Comparison of ENCODE assay signal across 8 mouse cellular contexts in the genomic region with DNA sequence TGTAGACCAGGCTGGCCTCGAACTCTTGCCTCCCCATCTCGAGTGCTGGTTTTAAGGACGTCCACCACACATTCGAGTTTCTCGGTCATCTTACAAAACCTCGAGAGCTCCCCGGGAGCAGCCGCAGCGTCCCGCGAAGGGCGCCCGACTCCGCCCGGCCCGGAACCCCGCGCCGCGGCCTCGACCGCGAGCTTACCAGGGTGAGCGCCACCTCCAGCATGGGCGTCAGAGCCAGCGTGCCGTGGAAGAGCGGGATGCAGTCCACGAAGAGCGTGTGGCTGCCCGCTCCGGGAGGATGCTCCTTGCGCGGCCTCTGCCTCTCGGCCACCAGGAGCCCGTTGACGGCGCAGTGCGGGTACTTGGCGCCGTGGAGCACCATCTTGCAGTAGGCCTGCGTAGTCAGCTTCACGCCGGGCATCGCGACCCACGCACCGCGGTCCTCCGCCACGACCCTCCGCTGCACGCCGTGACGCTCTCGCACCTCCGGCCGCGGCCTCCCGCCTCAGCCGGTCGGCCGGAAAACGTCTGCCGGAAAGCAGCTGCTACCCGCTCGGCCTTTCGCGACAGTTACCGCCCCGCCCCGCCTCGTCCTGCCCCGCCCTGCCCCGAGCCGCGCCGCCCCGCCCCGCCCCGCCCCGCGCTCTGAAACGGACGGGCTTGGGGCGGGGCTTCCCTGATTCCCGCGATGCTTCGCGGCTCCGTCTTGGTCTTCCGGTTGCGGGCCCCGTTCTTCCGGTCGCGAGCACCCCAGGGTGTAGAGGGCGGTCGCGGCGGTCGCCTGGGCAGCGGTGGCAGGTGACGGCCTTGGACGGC. TPM values are rescaled to one million over a fixed set of nuclear protein-coding genes. Genes with fewer than 3 reads are reported as not detected.
DNase-seq lines count a peak whose midpoint lies in the region; ATAC-seq and TF ChIP-seq lines count a peak whose summit lies in the region.

A gene (minus strand): TSS at position 519 of the 813 bp plus-strand sequence.
A gene (plus strand): TSS at position 662 of the 813 bp plus-strand sequence.

- peaks cover 54% of the 10 kb centered on the region for H3K4me1 ChIP-seq in bone marrow macrophage, adult 2 months (ENCODE audit: control insufficient read depth, insufficient read depth, low read length)
- peaks cover 50% of the 10 kb centered on the region for H3K4me1 ChIP-seq in embryonic facial prominence, embryonic 15.5 days
- peaks cover 44% of the 10 kb centered on the region for H3K4me1 ChIP-seq in heart, embryonic 10.5 days
- peaks cover 21% of the 10 kb centered on the region for H3K4me1 ChIP-seq in kidney, embryonic 14.5 days (ENCODE audit: control insufficient read depth, insufficient read depth, low read length)
- H3K4me1 ChIP-seq in limb, embryonic 14.5 days (ENCODE audit: control insufficient read depth, insufficient read depth, low read length): peaks cover 15% of the 10 kb centered on the region
- peaks cover 39% of the 10 kb centered on the region for H3K4me1 ChIP-seq in midbrain, embryonic 16.5 days (ENCODE audit: control insufficient read depth, insufficient read depth, low read length)
- peaks cover 18% of the 10 kb centered on the region for H3K4me1 ChIP-seq in spleen, adult 2 months (ENCODE audit: control insufficient read depth, insufficient read depth, insufficient read length)

- H3K27me3 ChIP-seq in embryonic facial prominence, embryonic 15.5 days: no peaks in the 10 kb centered on the region
- no peaks in the 10 kb centered on the region for H3K27me3 ChIP-seq in heart, embryonic 10.5 days (ENCODE audit: insufficient read depth, poor library complexity, severe bottlenecking)
- H3K27me3 ChIP-seq in kidney, embryonic 14.5 days (ENCODE audit: control insufficient read depth, insufficient read depth, low read length): no peaks in the 10 kb centered on the region
- H3K27me3 ChIP-seq in limb, embryonic 14.5 days (ENCODE audit: control insufficient read depth, insufficient read depth, low read length): no peaks in the 10 kb centered on the region
- H3K27me3 ChIP-seq in midbrain, embryonic 16.5 days (ENCODE audit: control insufficient read depth, insufficient read depth, low read depth, low read length): no peaks in the 10 kb centered on the region
- no peaks in the 10 kb centered on the region for H3K27me3 ChIP-seq in spleen, adult 2 months (ENCODE audit: control insufficient read depth, insufficient read depth, low read length)

- H3K4me3 ChIP-seq in bone marrow macrophage, adult 2 months (ENCODE audit: insufficient read depth, low read length): peak within 1 kb of the TSS; percentile 99
- H3K4me3 ChIP-seq in embryonic facial prominence, embryonic 15.5 days (replicated peaks): peak within 1 kb of the TSS; percentile 99
- H3K4me3 ChIP-seq in heart, embryonic 10.5 days: peak within 1 kb of the TSS; percentile 92
- H3K4me3 ChIP-seq in kidney, embryonic 14.5 days (ENCODE audit: low read length): peak within 1 kb of the TSS; percentile 95
- H3K4me3 ChIP-seq in limb, embryonic 14.5 days (replicated peaks; ENCODE audit: low read length): peak within 1 kb of the TSS; percentile 93
- peak within 1 kb of the TSS; percentile 75 for H3K4me3 ChIP-seq in midbrain, embryonic 16.5 days (ENCODE audit: low read depth, low read length)
- H3K4me3 ChIP-seq in spleen, adult 2 months (ENCODE audit: extremely low read depth, insufficient read depth, insufficient read length): peak within 1 kb of the TSS; percentile 94

- peak; percentile 95 for ATAC-seq in embryonic facial prominence, embryonic 15.5 days (ENCODE audit: insufficient number of reproducible peaks, low FRiP score, low TSS enrichment, low read depth)
- ATAC-seq in kidney, embryonic 14.5 days (ENCODE audit: low FRiP score, low TSS enrichment): peak; percentile 93
- peak; percentile 95 for ATAC-seq in limb, embryonic 14.5 days (ENCODE audit: low FRiP score, low read depth)
- ATAC-seq in midbrain, embryonic 16.5 days: peak; percentile 93

- H3K9ac ChIP-seq in embryonic facial prominence, embryonic 15.5 days: peak within 1 kb of the TSS; percentile 98
- peak within 1 kb of the TSS; percentile 97 for H3K9ac ChIP-seq in kidney, embryonic 14.5 days (ENCODE audit: low read depth, low read length)
- H3K9ac ChIP-seq in limb, embryonic 14.5 days (ENCODE audit: low read depth, low read length, severe bottlenecking): peak within 1 kb of the TSS; percentile 97
- H3K9ac ChIP-seq in midbrain, embryonic 16.5 days (ENCODE audit: low read depth, low read length): peak within 1 kb of the TSS; percentile 94

- no peak for TF ChIP-seq CTCF in bone marrow macrophage, adult 2 months (IDR thresholded peaks at IDR 0.05; ENCODE audit: low read depth, low read length)
- no peak for TF ChIP-seq CTCF in spleen, adult 2 months (IDR thresholded peaks at IDR 0.05; ENCODE audit: extremely low read depth, insufficient read depth, insufficient read length, insufficient replicate concordance)

- peaks cover 28% of the 10 kb centered on the region for H3K36me3 ChIP-seq in embryonic facial prominence, embryonic 15.5 days
- peaks cover 41% of the 10 kb centered on the region for H3K36me3 ChIP-seq in heart, embryonic 10.5 days
- H3K36me3 ChIP-seq in kidney, embryonic 14.5 days (ENCODE audit: control insufficient read depth, insufficient read depth, low read length): peaks cover 35% of the 10 kb centered on the region
- peaks cover 35% of the 10 kb centered on the region for H3K36me3 ChIP-seq in limb, embryonic 14.5 days (ENCODE audit: control insufficient read depth, insufficient read depth, low read length)
- peaks cover 14% of the 10 kb centered on the region for H3K36me3 ChIP-seq in midbrain, embryonic 16.5 days (ENCODE audit: control insufficient read depth, insufficient read depth, low read length)
- H3K36me3 ChIP-seq in spleen, adult 2 months (ENCODE audit: control insufficient read depth, insufficient read depth, low read length): peaks cover 15% of the 10 kb centered on the region

- WGBS in embryonic facial prominence, embryonic 15.5 days: under 1% methylated on average over 103 of the region's 105 CpGs
- under 1% methylated on average over 105 of the region's 105 CpGs for WGBS in heart, embryonic 10.5 days
- WGBS in kidney, embryonic 14.5 days: under 1% methylated on average over 93 of the region's 105 CpGs
- WGBS in limb, embryonic 14.5 days: under 1% methylated on average over 88 of the region's 105 CpGs
- under 1% methylated on average over 91 of the region's 105 CpGs for WGBS in midbrain, embryonic 16.5 days
- WGBS in spleen, adult 2 months: under 1% methylated on average over 99 of the region's 105 CpGs

- no peaks in the 10 kb centered on the region for H3K9me3 ChIP-seq in embryonic facial prominence, embryonic 15.5 days (replicated peaks)
- H3K9me3 ChIP-seq in heart, embryonic 10.5 days: no peaks in the 10 kb centered on the region
- no peaks in the 10 kb centered on the region for H3K9me3 ChIP-seq in kidney, embryonic 14.5 days (ENCODE audit: control insufficient read depth, low read length)
- H3K9me3 ChIP-seq in limb, embryonic 14.5 days (ENCODE audit: control insufficient read depth, low read length): no peaks in the 10 kb centered on the region
- no peaks in the 10 kb centered on the region for H3K9me3 ChIP-seq in midbrain, embryonic 16.5 days (replicated peaks; ENCODE audit: control insufficient read depth, low read length, poor library complexity, severe bottlenecking)

- DNase-seq in A20 (ENCODE audit: low read depth, low spot score): peak; percentile 94
- peak; percentile 97 for DNase-seq in heart, embryonic 10.5 days (ENCODE audit: low spot score)
- DNase-seq in limb, embryonic 14.5 days (ENCODE audit: low spot score): peak; percentile 95
- peak; percentile 79 to 93 for DNase-seq in spleen, adult 2 months (ENCODE audit: low read depth in 1 of 2, low spot score in 2 of 2)

- peak within 1 kb of the TSS; percentile 85 for H3K4me2 ChIP-seq in embryonic facial prominence, embryonic 15.5 days (replicated peaks)
- peak within 1 kb of the TSS; percentile 91 for H3K4me2 ChIP-seq in kidney, embryonic 14.5 days (replicated peaks; ENCODE audit: low read depth, low read length)
- H3K4me2 ChIP-seq in limb, embryonic 14.5 days (replicated peaks; ENCODE audit: low read depth, low read length, severe bottlenecking): peak within 1 kb of the TSS; percentile 83
- H3K4me2 ChIP-seq in midbrain, embryonic 16.5 days (ENCODE audit: low read length): peak within 1 kb of the TSS; percentile 92

- no peak for TF ChIP-seq POLR2A in bone marrow macrophage, adult 2 months (IDR thresholded peaks at IDR 0.05; ENCODE audit: borderline replicate concordance, low read depth, low read length)
- TF ChIP-seq POLR2A in limb, embryonic 14.5 days (IDR thresholded peaks at IDR 0.05; ENCODE audit: borderline replicate concordance, extremely low read depth, insufficient read depth, insufficient read length): peak; percentile 95; the same call in 1 of the 2 replicates
- TF ChIP-seq POLR2A in spleen, adult 2 months (IDR thresholded peaks at IDR 0.05; ENCODE audit: low read depth, low read length): peak; percentile 49

- H3K27ac ChIP-seq in bone marrow macrophage, adult 2 months (ENCODE audit: insufficient read depth, low read depth, low read length): peak within 1 kb of the TSS; percentile 75
- H3K27ac ChIP-seq in embryonic facial prominence, embryonic 15.5 days (replicated peaks): peak within 1 kb of the TSS; percentile 92
- peak within 1 kb of the TSS; percentile 98 for H3K27ac ChIP-seq in heart, embryonic 10.5 days
- peak within 1 kb of the TSS; percentile 79 for H3K27ac ChIP-seq in kidney, embryonic 14.5 days (ENCODE audit: low read depth, low read length)
- H3K27ac ChIP-seq in limb, embryonic 14.5 days (replicated peaks; ENCODE audit: low read depth, low read length): peak within 1 kb of the TSS; percentile 80
- peak within 1 kb of the TSS; percentile 91 for H3K27ac ChIP-seq in midbrain, embryonic 16.5 days (ENCODE audit: low read length)
- peak within 1 kb of the TSS; percentile 78 for H3K27ac ChIP-seq in spleen, adult 2 months (ENCODE audit: insufficient read depth, low read length)

RNA-seq across cellular contexts. Expression of the first gene that starts in this region (rescaled TPM):
- not detected in 2 replicates for polyA plus RNA-seq in bone marrow macrophage, adult 2 months (2012; ENCODE audit: insufficient read depth, insufficient read length, missing spikeins)
- polyA plus RNA-seq in embryonic facial prominence, embryonic 15.5 days (2015; fragmentation: Nextera tagmentation; extraction: Ambion mirVana): 0.67 and 6.2 TPM in 2 replicates
- polyA plus RNA-seq in heart, embryonic 10.5 days (2016; fragmentation: Nextera tagmentation; extraction: Ambion mirVana): 1.9 and 2.8 TPM in 2 replicates
- 3.6 and 3.7 TPM in 2 replicates for polyA plus RNA-seq in kidney, embryonic 14.5 days (2014; fragmentation: Nextera tagmentation; extraction: Ambion mirVana)
- polyA plus RNA-seq in limb, embryonic 14.5 days (2012; rRNA removed): 3.4 and 4.3 TPM in 2 replicates
- polyA plus RNA-seq in limb, embryonic 14.5 days (2014; fragmentation: Nextera tagmentation; extraction: Ambion mirVana): 2.2 and 3.0 TPM in 2 replicates
- 4.7 and 5.6 TPM in 2 replicates for polyA plus RNA-seq in midbrain, embryonic 16.5 days (2015; fragmentation: Nextera tagmentation; extraction: Ambion mirVana)
- 0.18 and 2.8 TPM in 2 replicates for polyA plus RNA-seq in spleen, adult 2 months (2012; rRNA removed)

RNA-seq across cellular contexts. Expression of the second gene that starts in this region (rescaled TPM):
- polyA plus RNA-seq in bone marrow macrophage, adult 2 months (2012; ENCODE audit: insufficient read depth, insufficient read length, missing spikeins): 607 and 651 TPM in 2 replicates
- 1,008 and 1,040 TPM in 2 replicates for polyA plus RNA-seq in embryonic facial prominence, embryonic 15.5 days (2015; fragmentation: Nextera tagmentation; extraction: Ambion mirVana)
- 1,295 and 1,617 TPM in 2 replicates for polyA plus RNA-seq in heart, embryonic 10.5 days (2016; fragmentation: Nextera tagmentation; extraction: Ambion mirVana)
- 968 and 1,059 TPM in 2 replicates for polyA plus RNA-seq in kidney, embryonic 14.5 days (2014; fragmentation: Nextera tagmentation; extraction: Ambion mirVana)
- 736 and 1,017 TPM in 2 replicates for polyA plus RNA-seq in limb, embryonic 14.5 days (2012; rRNA removed)
- 948 and 964 TPM in 2 replicates for polyA plus RNA-seq in limb, embryonic 14.5 days (2014; fragmentation: Nextera tagmentation; extraction: Ambion mirVana)
- polyA plus RNA-seq in midbrain, embryonic 16.5 days (2015; fragmentation: Nextera tagmentation; extraction: Ambion mirVana): 1,051 and 1,134 TPM in 2 replicates
- 437 and 535 TPM in 2 replicates for polyA plus RNA-seq in spleen, adult 2 months (2012; rRNA removed)

Comparison
In these comparisons a context has a peak if more than half of its experiments do, and no peak if none do; other contexts are left out.
1. Peak in every context shown above with its lines: DNase-seq, ATAC-seq, H3K4me3 ChIP-seq and H3K27ac ChIP-seq.